Mouse (Mus musculus): Measurements from ENCODE around the gene Plac9a. TPM values are rescaled to one million over a fixed set of nuclear protein-coding genes. Genes with fewer than 3 reads are reported as not detected.
"Not testable (repeated sequence)": the region's sequence is repeated elsewhere in the genome, so short reads cannot be mapped to it uniquely, and the experiment has no call there.

Plac9a gene
- polyA plus RNA-seq, 1 experiment from 2014 or later, result 0.57 TPM

GRCm38 (mm10) chr14:25881769-25882168, 21.1 kb downstream of the Plac9a start:
- not testable (repeated sequence) for H3K36me3 ChIP-seq; H3K4me1 ChIP-seq; H3K9ac ChIP-seq; H3K9me3 ChIP-seq (replicated peaks); H3K4me3 ChIP-seq (replicated peaks); H3K27me3 ChIP-seq; ATAC-seq (replicated peaks; ENCODE audit: low FRiP score); H3K27ac ChIP-seq; H3K4me2 ChIP-seq
- WGBS, result no CpG with 5 or more reads among the region's 9 CpGs

GRCm38 (mm10) chr14:25876640-25877039, 26.3 kb downstream of the Plac9a start:
- not testable (repeated sequence) for H3K27me3 ChIP-seq; H3K27ac ChIP-seq; ATAC-seq (replicated peaks; ENCODE audit: low FRiP score); H3K4me1 ChIP-seq; H3K36me3 ChIP-seq; H3K9me3 ChIP-seq (replicated peaks); H3K9ac ChIP-seq; H3K4me3 ChIP-seq (replicated peaks); H3K4me2 ChIP-seq
- no CpG with 5 or more reads among the region's 7 CpGs for WGBS

DNA sequence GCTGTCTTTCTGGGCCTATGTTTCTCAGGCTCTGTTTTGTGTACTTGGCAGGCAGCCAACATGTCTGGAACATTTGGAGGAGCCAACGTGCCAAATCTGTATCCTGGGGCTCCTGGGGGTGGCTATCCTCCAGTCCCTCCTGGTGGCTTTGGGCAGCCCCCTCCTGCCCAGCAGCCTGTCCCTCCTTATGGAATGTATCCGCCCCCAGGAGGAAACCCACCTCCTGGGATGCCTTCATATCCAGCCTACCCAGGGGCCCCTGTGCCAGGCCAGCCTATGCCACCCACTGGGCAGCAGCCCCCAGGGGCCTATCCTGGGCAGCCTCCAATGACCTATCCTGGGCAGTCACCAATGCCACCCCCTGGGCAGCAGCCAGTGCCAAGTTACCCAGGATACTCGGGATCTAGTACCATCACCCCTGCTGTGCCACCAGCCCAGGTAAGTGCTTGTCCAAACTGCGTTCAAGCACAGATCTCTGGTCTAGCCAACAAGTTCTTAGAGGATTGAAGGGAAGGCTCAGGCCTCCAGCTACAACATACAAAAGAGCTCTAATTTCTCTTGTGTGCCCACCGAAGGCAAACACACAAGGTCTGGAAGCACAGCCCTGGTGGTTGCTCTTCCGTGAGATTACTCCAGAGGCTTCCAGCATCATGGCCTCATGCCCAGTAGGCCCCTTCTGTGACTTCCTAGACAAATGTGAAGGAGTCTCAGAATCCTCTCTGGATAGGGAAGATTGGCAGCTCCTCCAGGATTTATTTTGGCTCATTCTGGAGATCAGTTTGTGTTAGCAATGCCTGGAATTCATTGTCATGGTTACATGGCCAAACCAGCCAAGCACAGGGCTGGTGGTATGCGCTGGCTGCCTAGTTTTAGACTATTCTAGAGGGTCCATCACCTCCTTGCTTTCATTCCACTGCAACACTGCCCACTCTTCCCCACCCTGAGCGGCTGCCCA, 30.2 kb downstream of the Plac9a start:
- ATAC-seq (replicated peaks; ENCODE audit: low FRiP score), result no peak
- Histone ChIP-seq H3K27ac (no peak overlapping the region), H3K36me3 (peaks cover 3% of the 10 kb centered on the region; the same call in 1 of the 2 replicates), H3K4me3 (replicated peaks) (no peak overlapping the region), H3K4me2 (no peak overlapping the region), H3K27me3 (no peaks in the 10 kb centered on the region), H3K4me1 (peaks cover 13% of the 10 kb centered on the region), H3K9me3 (replicated peaks) (no peaks in the 10 kb centered on the region), H3K9ac (no peak overlapping the region)
- 79% methylated on average over 8 of the region's 8 CpGs for WGBS

DNA sequence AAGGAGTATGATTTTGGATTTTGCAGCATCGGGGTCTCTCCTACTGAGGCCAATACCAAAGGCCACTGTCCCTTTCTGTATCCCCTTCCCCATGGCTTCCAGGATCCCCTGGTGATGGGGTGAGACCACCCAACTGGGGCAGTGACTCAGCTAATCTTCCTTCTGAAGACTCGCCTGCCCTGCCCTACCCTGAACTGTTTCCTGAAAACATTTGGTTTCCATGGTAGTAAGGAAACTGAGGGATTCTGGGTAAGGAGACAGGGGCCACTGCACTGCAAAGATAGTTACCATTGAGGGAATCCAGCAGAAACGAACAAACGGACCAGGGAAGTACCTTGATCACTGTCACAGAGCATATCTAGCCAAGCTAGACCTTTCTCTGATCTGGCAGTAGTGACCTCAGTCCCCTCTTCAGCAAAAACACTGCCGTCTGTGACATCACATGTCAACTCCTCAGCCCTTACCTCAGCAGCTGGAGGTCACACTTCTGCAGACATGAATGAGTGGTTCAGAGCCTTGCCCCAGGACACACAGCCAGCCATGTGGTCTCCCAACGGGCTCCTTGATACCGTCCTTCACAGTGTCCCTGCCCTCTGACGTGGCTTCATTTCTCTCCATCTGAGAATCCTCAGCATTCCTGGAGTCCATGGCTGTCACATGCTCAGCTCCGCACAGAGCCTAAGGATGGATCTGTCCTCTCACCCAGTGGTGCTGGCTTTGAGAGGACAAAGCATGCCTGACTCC, 33.6 kb downstream of the Plac9a start:
- 62% methylated on average over 9 of the region's 9 CpGs for WGBS
- Histone ChIP-seq H3K9me3 (replicated peaks) (no peaks in the 10 kb centered on the region), H3K36me3 (no peaks in the 10 kb centered on the region), H3K4me1 (peaks cover 17% of the 10 kb centered on the region), H3K27ac (no peak overlapping the region), H3K4me3 (replicated peaks) (no peak overlapping the region), H3K9ac (no peak overlapping the region), H3K4me2 (no peak overlapping the region), H3K27me3 (no peaks in the 10 kb centered on the region)
- no peak for ATAC-seq (replicated peaks; ENCODE audit: low FRiP score)

DNA sequence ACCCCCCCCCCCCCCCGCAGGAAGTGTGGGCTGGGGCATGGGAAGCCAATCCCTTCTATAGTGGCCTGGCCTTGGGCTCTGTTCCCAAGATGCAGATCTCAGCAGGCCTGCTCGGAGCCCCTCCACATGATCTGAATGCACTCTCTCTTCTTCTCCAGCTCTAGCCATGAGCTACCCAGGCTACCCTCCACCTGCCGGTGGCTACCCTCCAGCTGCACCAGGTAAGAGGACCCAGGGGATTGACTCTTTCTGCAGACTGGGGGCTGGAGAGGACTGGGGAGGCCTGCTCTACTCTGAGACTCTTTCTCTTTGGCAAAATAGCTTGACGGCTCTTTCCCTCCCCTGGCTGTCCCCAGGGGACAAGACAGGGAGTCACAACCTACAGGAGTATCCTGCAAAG, 34.2 kb downstream of the Plac9a start:
- Histone ChIP-seq H3K27me3 (no peaks in the 10 kb centered on the region), H3K4me2 (no peak overlapping the region), H3K27ac (no peak overlapping the region), H3K4me1 (peaks cover 17% of the 10 kb centered on the region), H3K4me3 (replicated peaks) (no peak overlapping the region), H3K9me3 (replicated peaks) (no peaks in the 10 kb centered on the region), H3K9ac (no peak overlapping the region), H3K36me3 (no peaks in the 10 kb centered on the region)
- no peak for ATAC-seq (replicated peaks; ENCODE audit: low FRiP score)
- 68% methylated on average over 4 of the region's 4 CpGs for WGBS

DNA sequence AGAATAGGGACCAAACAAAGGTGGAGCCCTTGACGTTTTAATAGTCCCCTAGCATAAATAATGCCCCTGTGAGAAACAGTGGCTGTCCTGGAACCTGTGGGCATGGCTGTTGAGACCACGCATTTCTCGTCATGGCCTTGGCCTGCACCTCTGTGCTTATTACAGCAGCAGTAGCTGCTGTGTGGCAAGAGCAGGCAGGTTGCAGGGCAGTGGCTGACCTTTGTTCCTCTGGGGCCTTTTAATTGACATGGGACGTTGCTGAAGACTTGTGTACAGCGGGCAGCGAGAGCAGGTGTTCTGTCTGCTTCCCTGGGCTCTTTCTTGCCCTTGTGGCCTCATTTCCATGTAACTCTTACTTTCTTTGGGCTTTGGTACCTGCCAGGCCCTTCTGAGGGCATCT, 35.1 kb downstream of the Plac9a start:
- Histone ChIP-seq H3K9me3 (replicated peaks) (no peaks in the 10 kb centered on the region), H3K36me3 (no peaks in the 10 kb centered on the region), H3K27me3 (no peaks in the 10 kb centered on the region), H3K4me3 (replicated peaks) (no peak overlapping the region), H3K9ac (no peak overlapping the region), H3K27ac (no peak overlapping the region), H3K4me1 (peaks cover 17% of the 10 kb centered on the region), H3K4me2 (no peak overlapping the region)
- 46% methylated on average over 6 of the region's 6 CpGs for WGBS
- no peak for ATAC-seq (replicated peaks; ENCODE audit: low FRiP score)

DNA sequence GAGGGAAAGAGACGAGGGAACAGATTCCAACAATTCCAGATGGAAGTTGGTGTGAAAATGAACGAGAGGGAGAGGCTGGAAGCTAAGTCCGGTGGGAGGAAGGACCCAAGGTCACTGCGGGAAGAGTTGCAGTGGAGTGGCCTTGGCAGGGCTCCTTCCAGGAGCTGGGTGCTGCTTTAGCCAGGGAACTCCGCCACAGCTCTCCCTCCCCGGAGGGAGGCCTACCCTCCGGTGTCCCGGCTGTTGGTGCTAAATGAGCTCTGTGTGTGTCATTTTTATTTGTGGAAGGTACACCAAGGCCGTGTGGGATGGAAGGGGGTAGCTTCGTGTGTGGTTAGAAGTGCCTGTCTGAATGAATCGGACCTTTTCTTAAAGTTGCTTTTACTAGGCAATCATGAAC, 36.1 kb downstream of the Plac9a start:
- Histone ChIP-seq H3K9ac (0 out of 2 replicates have a peak overlapping the region, but pooled peaks have one; percentile 9), H3K4me2 (no peak overlapping the region), H3K9me3 (replicated peaks) (no peaks in the 10 kb centered on the region), H3K27ac (no peak overlapping the region), H3K4me3 (replicated peaks) (no peak overlapping the region), H3K27me3 (no peaks in the 10 kb centered on the region), H3K4me1 (peaks cover 13% of the 10 kb centered on the region), H3K36me3 (no peaks in the 10 kb centered on the region)
- WGBS, result 63% methylated on average over 11 of the region's 11 CpGs
- no peak for ATAC-seq (replicated peaks; ENCODE audit: low FRiP score)

DNA sequence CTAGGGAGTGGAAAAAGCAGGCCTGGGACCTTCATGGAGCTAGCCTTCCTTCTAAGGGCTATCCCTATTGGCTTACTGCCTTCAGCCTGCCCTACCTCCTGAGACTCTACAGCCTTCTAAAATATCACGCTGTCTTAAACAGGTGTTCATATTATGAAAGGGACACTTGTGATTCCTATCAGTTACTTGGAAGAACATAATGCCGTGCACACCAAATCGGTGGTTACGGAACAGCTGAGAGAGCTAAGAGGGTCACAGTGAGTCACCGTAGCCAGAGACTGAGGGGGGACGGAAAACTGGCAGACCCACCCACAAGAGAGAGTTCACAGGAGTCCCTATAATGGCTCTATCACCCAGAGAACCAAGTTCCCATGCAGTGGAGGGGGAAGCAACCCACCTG, 36.5 kb downstream of the Plac9a start:
- no peaks in the 10 kb centered on the region for H3K27me3 ChIP-seq
- no peak overlapping the region for H3K27ac ChIP-seq
- no peak for ATAC-seq (replicated peaks; ENCODE audit: low FRiP score)
- H3K4me3 ChIP-seq (replicated peaks), result no peak overlapping the region
- H3K9me3 ChIP-seq (replicated peaks), result no peaks in the 10 kb centered on the region
- H3K9ac ChIP-seq, result no peak overlapping the region
- no peaks in the 10 kb centered on the region for H3K36me3 ChIP-seq
- WGBS, result 80% methylated on average over 6 of the region's 6 CpGs
- no peak overlapping the region for H3K4me2 ChIP-seq
- peaks cover 13% of the 10 kb centered on the region for H3K4me1 ChIP-seq

DNA sequence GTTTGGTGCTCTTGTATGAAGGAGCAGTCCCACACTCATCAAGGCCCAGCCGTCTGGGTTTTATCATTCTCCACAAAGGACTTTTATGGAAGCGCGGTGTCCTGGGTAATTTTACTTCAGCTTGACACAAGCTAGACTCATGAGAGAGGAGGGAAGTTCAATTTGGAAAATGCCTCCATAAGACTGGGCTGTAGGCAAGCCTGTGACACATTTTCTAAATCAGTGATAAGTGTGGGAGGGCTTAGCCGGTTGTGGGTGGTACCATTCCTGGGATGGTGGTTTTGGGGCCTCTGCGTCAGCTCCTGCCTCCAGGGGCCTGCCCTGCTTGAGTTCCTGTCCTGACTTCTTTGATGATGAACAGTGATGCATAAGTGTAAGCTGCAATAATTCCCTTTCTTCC, 37.6 kb downstream of the Plac9a start:
- no peak overlapping the region for H3K4me3 ChIP-seq (replicated peaks)
- WGBS, result 81% methylated on average over 5 of the region's 5 CpGs

GRCm38 (mm10) chr14:25863721-25864120, 39.2 kb downstream of the Plac9a start:
- H3K4me2 ChIP-seq, result no peak overlapping the region
- ATAC-seq (replicated peaks; ENCODE audit: low FRiP score), result no peak
- H3K9me3 ChIP-seq (replicated peaks), result no peaks in the 10 kb centered on the region
- no peaks in the 10 kb centered on the region for H3K27me3 ChIP-seq
- no peak overlapping the region for H3K27ac ChIP-seq
- H3K4me1 ChIP-seq, result peaks cover 10% of the 10 kb centered on the region
- H3K4me3 ChIP-seq (replicated peaks), result no peak overlapping the region
- H3K36me3 ChIP-seq, result no peaks in the 10 kb centered on the region
- WGBS, result 78% methylated on average over 2 of the region's 2 CpGs
- no peak overlapping the region for H3K9ac ChIP-seq

More for the DNA sequence above, 37.6 kb downstream of the Plac9a start:
- ATAC-seq (replicated peaks; ENCODE audit: low FRiP score), result no peak
- Histone ChIP-seq H3K4me2 (no peak overlapping the region), H3K9ac (no peak overlapping the region), H3K9me3 (replicated peaks) (no peaks in the 10 kb centered on the region), H3K27me3 (no peaks in the 10 kb centered on the region), H3K4me1 (peaks cover 13% of the 10 kb centered on the region), H3K27ac (no peak overlapping the region), H3K36me3 (no peaks in the 10 kb centered on the region)

- no peak for ATAC-seq (replicated peaks; ENCODE audit: low FRiP score)
- no peak overlapping the region for H3K27ac ChIP-seq
- peaks cover 12% of the 10 kb centered on the region for H3K4me1 ChIP-seq
- no peak overlapping the region for H3K4me3 ChIP-seq (replicated peaks)
- no peaks in the 10 kb centered on the region for H3K27me3 ChIP-seq
- no peak overlapping the region for H3K9ac ChIP-seq
- no peaks in the 10 kb centered on the region for H3K9me3 ChIP-seq (replicated peaks)
- H3K36me3 ChIP-seq, result no peaks in the 10 kb centered on the region
- WGBS, result 91% methylated on average over 13 of the region's 13 CpGs
- no peak overlapping the region for H3K4me2 ChIP-seq
Observed at GRCm38 (mm10) chr14:25861771-25862530, 40.9 kb downstream of the Plac9a start.

GRCm38 (mm10) chr14:25857940-25858339, 45.0 kb downstream of the Plac9a start:
- no peaks in the 10 kb centered on the region for H3K27me3 ChIP-seq

More at GRCm38 (mm10) chr14:25857940-25858339, 45.0 kb downstream of the Plac9a start:
- H3K9ac ChIP-seq, result no peak overlapping the region
- no peak overlapping the region for H3K4me3 ChIP-seq (replicated peaks)
- no peak overlapping the region for H3K4me2 ChIP-seq
- no peaks in the 10 kb centered on the region for H3K36me3 ChIP-seq
- no peaks in the 10 kb centered on the region for H3K9me3 ChIP-seq (replicated peaks)
- WGBS, result 72% methylated on average over 8 of the region's 8 CpGs
- peaks cover 28% of the 10 kb centered on the region for H3K4me1 ChIP-seq
- ATAC-seq (replicated peaks; ENCODE audit: low FRiP score), result no peak
- no peak overlapping the region for H3K27ac ChIP-seq

Data from kidney, embryonic 15.5 days (tissue).